Mouse (Mus musculus): ENCODE data around the gene Chrna7. TPM values are rescaled to one million over a fixed set of nuclear protein-coding genes. Genes with fewer than 3 reads are reported as not detected.

Chrna7 gene
- total RNA-seq, 4 experiments from 2014 or later = 25.1 to 26.3 (median 25.8) TPM

GRCm38 (mm10) chr7:63084351-63085003, 127.9 kb downstream of the Chrna7 start:
- no peak for DNase-seq (ENCODE audit: low spot score in 2 of 2)

DNA sequence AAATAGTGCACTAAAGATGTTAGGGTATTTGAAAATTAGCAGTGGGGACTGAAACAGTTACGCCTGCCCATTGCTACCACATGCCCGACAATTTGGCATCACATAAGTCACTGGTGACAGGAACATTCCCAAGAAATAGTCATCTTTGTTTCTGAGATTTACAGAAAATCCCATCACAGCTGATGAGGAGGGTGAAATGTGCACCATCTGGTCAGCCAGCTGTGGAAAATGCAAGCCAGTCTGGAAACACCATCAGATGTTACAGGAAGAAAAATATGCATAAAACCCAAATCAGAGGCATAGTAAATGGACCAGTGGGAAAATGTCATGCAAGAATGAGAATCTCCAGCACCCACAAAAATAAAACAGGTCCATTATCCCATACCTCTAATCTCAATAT, 151.4 kb downstream of the Chrna7 start:
- DNase-seq (ENCODE audit: low spot score in 2 of 2) = no peak

Other genes starting within 250 kb of the Chrna7 start
- gene Otud7a, start 232.2 kb upstream of the Chrna7 start, total RNA-seq (2022) = 10 to 100 TPM; 67.4 to 72.7 (median 69.7) TPM